Mouse (Mus musculus) left cerebral cortex, postnatal 36 days (tissue): ENCODE measurements at regions not wholly inside any gene's neighbourhood (a gene's known extent, or its start where the extent isn't known, plus 50 kb on each side); places are given as distances from the start of the nearest gene placed in this dataset.
A peak's percentile ranks its signal among the peaks of the same experiment; 100 is the strongest.
"Not testable (repeated sequence)": the region's sequence is repeated elsewhere in the genome, so short reads cannot be mapped to it uniquely, and the experiment has no call there.

ENCODE experiments used
- DNase-seq, 2 experiments: peaks; one replicate each; pipeline ENCODE4 v3.0.0; 2021 to 2022; ENCODE audit warnings: low spot score in 2 of 2, mixed read lengths in 1 of 2
- intact Hi-C: fragments of 180-260 bp; cut with DNase I; formaldehyde crosslinking; loops from one replicate; pipeline ENCODE4 v1.15.1; 2025

DNA sequence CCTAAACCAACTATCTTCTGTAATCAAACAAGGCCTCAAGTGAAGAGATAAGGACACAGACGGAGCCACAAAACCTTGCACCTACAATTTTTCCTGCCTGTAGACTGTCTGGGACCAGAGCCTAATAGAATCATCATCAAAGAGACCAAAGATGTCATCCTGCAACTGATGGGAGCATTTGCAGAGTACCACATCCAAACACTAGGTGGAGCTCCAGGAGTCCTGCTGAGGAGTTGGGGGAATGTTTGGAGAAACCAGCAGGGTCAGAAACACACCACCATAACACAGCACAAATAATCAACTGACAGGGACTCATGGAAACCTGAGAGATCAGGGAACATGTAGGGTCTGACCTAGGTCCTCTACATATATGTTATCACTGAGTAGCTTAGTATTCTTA lies 160.9 kb downstream of the Gm6760 start:
- intact Hi-C loops: no loop called here
- DNase-seq: peak in 1 of 2 experiments; percentile 2

DNA sequence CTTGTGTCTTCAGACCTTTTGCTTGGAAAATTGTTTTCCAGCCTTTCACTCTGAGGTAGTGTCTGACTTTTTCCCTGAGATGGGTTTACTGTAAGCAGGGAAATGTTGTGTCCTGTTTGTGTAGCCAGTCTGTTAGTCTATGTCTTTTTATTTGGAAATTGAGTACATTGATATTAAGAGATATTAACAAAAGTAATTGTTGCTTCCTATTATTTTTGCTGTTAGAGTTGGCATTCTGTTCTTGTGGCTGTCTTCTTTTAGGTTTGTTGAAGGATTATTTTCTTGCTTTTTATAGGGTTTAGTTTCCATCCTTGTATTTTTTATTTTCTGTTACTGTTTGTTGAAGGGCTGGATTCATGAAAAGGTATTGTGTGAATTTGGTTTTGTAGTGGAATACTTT lies 179.6 kb downstream of the Gm6760 start:
- DNase-seq, intact Hi-C loops: not testable (repeated sequence)
